Mouse (Mus musculus): Measurements from ENCODE around the gene Crk.

- TF ChIP-seq CTCF (IDR thresholded peaks at IDR 0.05; ENCODE audit: low read depth, low read length) (no peak), GATA1 (IDR thresholded peaks at IDR 0.05; ENCODE audit: borderline replicate concordance, low read length) (no peak), TAL1 (conservative IDR thresholded peaks at IDR 0.05; ENCODE audit: low read depth, low read length) (no peak), POLR2AphosphoS5 (IDR thresholded peaks at IDR 0.05; ENCODE audit: insufficient replicate concordance, low read depth, low read length) (no peak; the same call in 1 of the 2 replicates)
Observed at GRCm38 (mm10) chr11:75630098-75630497, 49.0 kb upstream of the Crk start.

Data from G1E (cell line).